Mouse (Mus musculus): ENCODE data around the gene Nek7. TPM values are rescaled to one million over a fixed set of nuclear protein-coding genes. Genes with fewer than 3 reads are reported as not detected.

Nek7 gene
- polyA plus RNA-seq, 1 experiment from 2014 or later = 13.1 TPM

DNA sequence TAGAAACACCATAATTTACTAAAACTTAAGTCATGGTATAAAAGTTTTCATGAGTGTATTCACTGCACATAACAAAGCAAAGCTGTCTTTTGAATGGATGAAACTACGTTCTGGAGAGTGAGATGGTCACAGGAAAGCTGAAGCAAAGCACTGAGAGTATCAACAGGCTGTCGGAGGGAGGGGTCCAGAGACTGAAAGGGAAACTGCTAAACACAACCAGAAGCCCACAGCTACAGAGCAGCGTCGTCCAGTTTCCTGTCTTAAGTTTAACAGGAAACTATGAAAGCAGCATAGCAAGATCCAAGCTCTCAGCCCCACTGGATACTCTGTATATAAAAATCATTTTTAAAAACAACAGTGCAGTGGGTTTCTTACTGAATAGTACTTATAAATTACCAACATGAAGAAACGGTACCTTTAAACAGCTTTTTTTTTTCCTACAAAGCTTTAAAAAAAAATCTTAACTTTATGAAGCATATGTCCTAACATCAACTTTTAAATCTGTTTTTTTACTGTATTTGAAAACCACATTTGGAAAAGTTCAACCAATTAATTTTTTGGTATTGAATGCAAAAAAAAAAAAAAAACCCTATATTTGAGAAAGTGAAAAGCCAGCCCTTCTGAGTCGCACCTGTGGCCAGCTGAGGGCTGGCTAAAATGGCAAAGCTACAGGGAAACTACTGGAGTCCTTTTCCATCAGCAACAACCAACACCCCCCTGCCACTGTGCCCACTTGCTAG, 102.4 kb downstream of the Nek7 start:
- Histone ChIP-seq H3K4me1 (replicated peaks) (no peaks in the 10 kb centered on the region), H3K27me3 (no peaks in the 10 kb centered on the region), H3K4me2 (no peak overlapping the region), H3K4me3 (no peak overlapping the region), H3K9me3 (no peaks in the 10 kb centered on the region), H3K36me3 (no peaks in the 10 kb centered on the region), H3K9ac (no peak overlapping the region), H3K27ac (no peak overlapping the region)
- no peak for ATAC-seq (ENCODE audit: low FRiP score)
- WGBS = 62% methylated on average over 6 of the region's 6 CpGs

DNA sequence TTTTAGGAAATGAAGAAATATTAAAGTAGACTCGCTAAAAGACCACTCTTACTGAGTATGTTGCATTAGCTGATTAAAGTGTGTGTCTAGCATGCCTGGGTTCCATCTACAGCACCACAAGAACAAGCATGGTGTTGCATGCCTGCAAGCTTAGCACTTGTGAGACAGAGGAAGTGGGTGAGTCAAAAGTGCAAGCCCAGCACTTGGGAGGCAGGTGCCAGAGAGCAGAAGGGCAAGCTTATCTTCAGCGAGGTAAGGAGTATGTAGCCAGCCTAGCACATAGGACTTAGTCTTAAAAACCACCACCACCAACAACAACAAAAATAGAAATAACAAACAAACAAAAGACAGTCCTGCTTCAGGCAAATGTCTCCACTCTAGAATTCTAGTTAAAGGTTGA, 103.0 kb downstream of the Nek7 start:
- 91% methylated on average over 2 of the region's 2 CpGs for WGBS
- Histone ChIP-seq H3K27ac (no peak overlapping the region), H3K36me3 (no peaks in the 10 kb centered on the region), H3K4me2 (no peak overlapping the region), H3K9ac (no peak overlapping the region), H3K9me3 (no peaks in the 10 kb centered on the region), H3K27me3 (no peaks in the 10 kb centered on the region), H3K4me3 (no peak overlapping the region), H3K4me1 (replicated peaks) (no peaks in the 10 kb centered on the region)
- ATAC-seq (ENCODE audit: low FRiP score) = no peak

DNA sequence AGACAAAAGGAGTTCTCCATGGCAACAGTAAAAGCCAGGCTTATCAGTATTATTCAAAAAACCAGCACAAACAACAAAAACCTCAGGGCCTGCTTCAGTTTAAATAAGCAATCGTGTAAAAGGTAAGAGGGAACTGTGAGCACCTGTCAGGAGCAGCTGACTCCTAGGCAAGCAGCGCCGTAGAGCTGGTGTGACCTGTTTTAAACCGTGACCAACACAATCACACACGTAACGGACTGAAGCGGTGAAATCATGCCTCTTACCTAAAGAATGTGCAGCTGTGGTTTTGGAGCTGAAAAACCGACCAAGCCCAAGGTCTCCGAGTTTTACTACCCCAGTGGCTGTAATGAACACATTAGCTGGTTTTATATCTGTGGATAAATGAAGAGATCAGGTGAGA, 104.6 kb downstream of the Nek7 start:
- no peak for ATAC-seq (ENCODE audit: low FRiP score)

DNA sequence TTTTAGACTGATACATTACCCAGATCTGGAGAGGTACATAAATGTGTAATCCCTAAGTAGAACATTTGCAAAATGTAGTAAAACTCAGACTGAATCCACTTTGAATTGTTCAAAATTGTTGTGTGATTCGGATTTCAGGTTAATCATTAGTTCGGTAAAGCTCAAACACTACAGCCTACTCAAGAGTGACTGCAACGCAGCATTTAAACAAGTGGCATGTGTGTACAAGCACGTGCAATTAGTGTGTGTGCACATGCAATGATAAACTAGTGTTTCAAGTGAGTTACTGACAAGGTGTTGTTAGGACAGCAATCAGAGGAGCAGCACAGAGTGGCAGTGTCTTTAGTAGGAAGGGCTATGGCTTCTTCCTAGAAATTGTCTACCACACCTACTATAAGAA, 106.0 kb downstream of the Nek7 start:
- no peaks in the 10 kb centered on the region for H3K27me3 ChIP-seq
- no peaks in the 10 kb centered on the region for H3K36me3 ChIP-seq
- WGBS = 73% methylated on average over 4 of the region's 4 CpGs
- H3K4me3 ChIP-seq = no peak overlapping the region
- no peak overlapping the region for H3K9ac ChIP-seq
- no peak overlapping the region for H3K4me2 ChIP-seq
- no peak overlapping the region for H3K27ac ChIP-seq
- no peaks in the 10 kb centered on the region for H3K9me3 ChIP-seq
- no peak for ATAC-seq (ENCODE audit: low FRiP score)
- peaks cover 3% of the 10 kb centered on the region; the same call in 1 of the 2 replicates for H3K4me1 ChIP-seq (replicated peaks)

More for the DNA sequence above, 104.6 kb downstream of the Nek7 start:
- Histone ChIP-seq H3K36me3 (no peaks in the 10 kb centered on the region), H3K4me1 (replicated peaks) (peaks cover 3% of the 10 kb centered on the region; the same call in 1 of the 2 replicates), H3K27ac (no peak overlapping the region), H3K9me3 (no peaks in the 10 kb centered on the region), H3K27me3 (no peaks in the 10 kb centered on the region), H3K4me3 (no peak overlapping the region), H3K9ac (no peak overlapping the region), H3K4me2 (no peak overlapping the region)
- 55% methylated on average over 9 of the region's 9 CpGs for WGBS

DNA sequence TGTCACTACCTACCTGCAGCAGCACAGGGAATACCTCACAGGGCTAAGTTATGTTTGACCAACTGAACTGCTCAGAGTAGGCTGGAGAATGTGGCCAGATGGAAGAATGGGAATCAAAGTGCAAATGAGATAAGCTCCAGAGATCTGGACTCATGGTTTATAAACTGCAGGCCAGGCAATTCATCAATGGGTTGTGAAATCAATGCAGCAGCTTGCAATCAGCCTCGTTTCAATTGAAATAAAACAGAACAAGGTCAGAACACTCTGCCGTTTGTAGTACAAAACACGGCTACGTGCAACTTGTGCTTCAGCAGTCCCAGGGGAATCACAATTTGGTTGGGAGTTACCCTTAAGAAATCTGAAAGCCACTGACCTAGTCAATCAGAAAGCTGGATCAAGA, 109.4 kb downstream of the Nek7 start:
- H3K4me1 ChIP-seq (replicated peaks) = peaks cover 17% of the 10 kb centered on the region
- no peak overlapping the region for H3K4me3 ChIP-seq
- H3K27me3 ChIP-seq = no peaks in the 10 kb centered on the region
- H3K9me3 ChIP-seq = no peaks in the 10 kb centered on the region
- WGBS = 55% methylated on average over 4 of the region's 4 CpGs
- no peak overlapping the region for H3K9ac ChIP-seq
- H3K4me2 ChIP-seq = no peak overlapping the region
- H3K27ac ChIP-seq = no peak overlapping the region
- ATAC-seq (ENCODE audit: low FRiP score) = no peak
- no peaks in the 10 kb centered on the region for H3K36me3 ChIP-seq

DNA sequence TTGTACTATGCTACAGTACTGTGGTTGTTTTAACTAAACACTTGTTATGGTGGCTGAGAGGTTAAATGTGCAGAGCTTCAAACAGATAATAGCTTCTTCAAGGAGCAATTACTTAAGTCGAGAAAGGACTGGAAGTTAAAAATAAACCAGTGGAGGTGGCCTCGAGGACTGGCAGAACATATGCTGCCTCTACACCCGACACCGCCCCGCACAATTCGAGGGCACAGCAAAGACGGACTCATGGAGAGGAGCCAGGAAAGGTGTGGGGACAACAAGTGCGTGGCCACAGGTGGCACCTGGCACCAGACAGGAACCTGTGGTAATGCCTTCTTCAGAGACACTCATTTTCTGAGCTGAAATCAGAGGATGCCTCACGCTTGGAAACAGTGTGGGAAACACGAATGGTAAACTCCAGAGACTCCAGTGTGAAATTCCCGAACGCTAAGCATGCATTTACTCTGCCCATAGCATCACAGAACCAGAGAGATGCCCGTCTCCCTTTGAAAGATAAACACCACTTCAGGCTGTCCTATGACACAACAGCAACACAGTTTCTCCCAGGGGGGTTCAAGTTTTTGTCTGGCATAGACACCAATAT, 112.4 kb downstream of the Nek7 start:
- H3K27me3 ChIP-seq = no peaks in the 10 kb centered on the region; the same call in 1 of the 2 replicates
- no peaks in the 10 kb centered on the region for H3K9me3 ChIP-seq
- 75% methylated on average over 13 of the region's 13 CpGs for WGBS
- H3K9ac ChIP-seq = no peak overlapping the region
- H3K4me1 ChIP-seq (replicated peaks) = peaks cover 28% of the 10 kb centered on the region
- no peaks in the 10 kb centered on the region for H3K36me3 ChIP-seq
- H3K4me2 ChIP-seq = no peak overlapping the region
- H3K27ac ChIP-seq = no peak overlapping the region
- ATAC-seq (ENCODE audit: low FRiP score) = no peak
- H3K4me3 ChIP-seq = no peak overlapping the region

DNA sequence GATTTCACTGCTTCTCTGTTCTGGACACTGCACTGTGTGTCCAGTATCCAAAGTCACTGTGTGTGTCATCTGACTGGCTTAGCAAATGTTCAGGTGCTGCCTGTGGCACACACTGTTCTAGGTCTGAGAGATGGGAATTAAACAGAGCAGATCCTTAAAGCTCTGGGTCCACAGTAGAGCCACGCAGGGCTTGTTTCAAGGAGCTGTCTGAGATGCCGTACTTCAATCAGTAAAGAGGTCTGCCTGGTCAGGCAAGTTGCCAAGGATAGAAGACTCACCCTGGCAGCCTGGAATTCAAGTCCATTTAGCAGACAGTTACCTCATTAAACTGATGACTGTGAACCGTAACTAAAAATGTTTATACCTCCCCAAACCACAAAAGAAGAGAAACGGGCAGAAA, 112.9 kb downstream of the Nek7 start:
- H3K9me3 ChIP-seq = no peaks in the 10 kb centered on the region
- H3K4me2 ChIP-seq = no peak overlapping the region
- no peak overlapping the region for H3K9ac ChIP-seq
- H3K27ac ChIP-seq = no peak overlapping the region
- peaks cover 28% of the 10 kb centered on the region for H3K4me1 ChIP-seq (replicated peaks)
- ATAC-seq (ENCODE audit: low FRiP score) = no peak
- H3K36me3 ChIP-seq = no peaks in the 10 kb centered on the region
- no peaks in the 10 kb centered on the region; the same call in 1 of the 2 replicates for H3K27me3 ChIP-seq
- H3K4me3 ChIP-seq = no peak overlapping the region
- 34% methylated on average over 4 of the region's 4 CpGs for WGBS

DNA sequence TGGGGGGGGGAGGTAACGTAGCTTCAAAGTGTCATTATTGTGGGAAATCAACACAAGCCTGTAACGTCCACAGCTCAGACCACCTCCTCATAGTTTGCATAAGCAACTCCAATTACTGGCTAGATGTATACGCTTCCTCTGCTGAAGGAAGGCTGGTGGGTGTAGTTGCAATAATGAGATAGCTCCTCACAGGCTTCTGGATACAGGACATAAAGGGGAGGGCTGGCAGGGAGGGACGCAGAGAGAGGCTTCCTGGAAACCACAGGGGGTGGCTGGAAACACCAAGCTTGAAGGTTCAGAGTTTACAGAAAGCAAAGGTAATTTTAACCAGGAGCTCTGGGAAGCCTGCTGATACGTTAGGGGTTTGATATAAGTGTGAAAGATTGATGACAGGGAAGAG, 115.7 kb downstream of the Nek7 start:
- no peaks in the 10 kb centered on the region for H3K9me3 ChIP-seq
- H3K27ac ChIP-seq = no peak overlapping the region
- H3K4me3 ChIP-seq = no peak overlapping the region
- H3K4me2 ChIP-seq = no peak overlapping the region
- H3K36me3 ChIP-seq = no peaks in the 10 kb centered on the region
- H3K27me3 ChIP-seq = no peaks in the 10 kb centered on the region; the same call in 1 of the 2 replicates
- H3K9ac ChIP-seq = no peak overlapping the region
- no peak for ATAC-seq (ENCODE audit: low FRiP score)
- WGBS = 38% methylated on average over 5 of the region's 5 CpGs
- H3K4me1 ChIP-seq (replicated peaks) = peaks cover 38% of the 10 kb centered on the region

DNA sequence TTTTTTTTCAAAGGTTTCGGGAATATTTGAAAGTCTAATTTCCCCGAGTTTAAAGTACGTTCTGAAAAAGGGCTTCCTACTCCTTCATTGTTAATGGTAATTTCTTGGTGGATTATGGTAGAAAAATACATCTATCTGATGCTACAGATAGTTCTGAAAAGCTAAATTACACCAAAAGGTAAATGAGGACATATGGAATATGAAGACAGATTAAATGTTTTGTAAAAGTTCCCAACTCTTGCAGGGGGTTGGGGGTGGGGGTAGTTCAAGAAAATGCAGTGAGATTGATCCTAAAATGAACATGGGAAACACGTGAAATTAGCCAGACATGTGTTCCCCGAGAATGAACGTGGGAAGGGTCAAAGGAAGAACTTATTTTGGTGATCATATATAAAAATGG, 119.2 kb downstream of the Nek7 start:
- H3K4me1 ChIP-seq (replicated peaks) = peaks cover 42% of the 10 kb centered on the region
- WGBS = 22% methylated on average over 6 of the region's 6 CpGs
- H3K27ac ChIP-seq = 0 out of 2 replicates have a peak overlapping the region, but pooled peaks have one; percentile 14
- H3K4me2 ChIP-seq = no peak overlapping the region; the same call in 1 of the 2 replicates
- H3K36me3 ChIP-seq = no peaks in the 10 kb centered on the region
- no peak for ATAC-seq (ENCODE audit: low FRiP score)
- no peak overlapping the region for H3K4me3 ChIP-seq
- no peaks in the 10 kb centered on the region; the same call in 1 of the 2 replicates for H3K27me3 ChIP-seq
- H3K9me3 ChIP-seq = no peaks in the 10 kb centered on the region
- H3K9ac ChIP-seq = no peak overlapping the region

DNA sequence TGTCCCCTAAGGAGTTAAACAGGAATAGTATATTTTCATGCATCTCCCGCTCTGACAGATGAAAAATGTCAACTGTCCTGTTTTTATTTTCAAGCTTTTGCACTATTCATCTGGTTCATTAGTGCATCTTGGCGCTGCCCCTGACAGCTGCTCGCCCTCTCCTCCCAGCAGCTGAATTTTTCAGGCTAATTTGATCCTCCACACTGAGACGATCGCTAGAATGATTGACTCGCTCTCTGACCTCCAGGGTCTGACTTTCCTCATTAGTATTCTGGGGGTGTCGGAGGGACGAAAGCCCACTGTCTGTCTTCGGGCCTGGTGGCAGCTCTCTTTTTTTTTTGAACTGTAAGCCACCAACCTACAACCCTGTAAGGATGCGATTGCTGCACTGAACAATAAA, 119.8 kb downstream of the Nek7 start:
- Histone ChIP-seq H3K4me1 (replicated peaks) (peaks cover 42% of the 10 kb centered on the region), H3K27me3 (no peaks in the 10 kb centered on the region; the same call in 1 of the 2 replicates), H3K27ac (peak overlapping the region; percentile 89), H3K9me3 (no peaks in the 10 kb centered on the region), H3K9ac (no peak overlapping the region), H3K36me3 (no peaks in the 10 kb centered on the region), H3K4me2 (peak overlapping the region; percentile 47), H3K4me3 (no peak overlapping the region)
- peak; percentile 71 for ATAC-seq (ENCODE audit: low FRiP score)
- WGBS = 7% methylated on average over 10 of the region's 10 CpGs

DNA sequence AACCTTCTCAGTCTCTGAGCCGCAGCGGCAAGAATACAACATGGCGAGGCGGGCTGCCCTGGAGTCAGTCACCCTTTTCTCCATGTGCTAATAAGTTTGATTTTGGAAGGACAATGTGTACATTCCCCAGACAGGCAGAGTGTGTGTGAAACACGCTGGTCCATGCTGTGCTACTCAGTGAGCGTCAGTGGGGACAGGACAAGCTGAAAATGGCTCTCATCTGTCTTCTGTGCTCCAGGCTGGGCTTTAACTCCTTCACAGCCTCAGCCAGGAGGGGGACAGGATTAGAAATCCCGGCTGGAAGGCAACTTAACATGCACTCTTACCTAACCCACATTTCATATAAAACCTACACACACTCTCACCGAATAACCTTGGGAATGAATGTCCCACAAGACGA, 120.5 kb downstream of the Nek7 start:
- H3K4me1 ChIP-seq (replicated peaks) = peaks cover 37% of the 10 kb centered on the region
- 9% methylated on average over 9 of the region's 9 CpGs for WGBS

DNA sequence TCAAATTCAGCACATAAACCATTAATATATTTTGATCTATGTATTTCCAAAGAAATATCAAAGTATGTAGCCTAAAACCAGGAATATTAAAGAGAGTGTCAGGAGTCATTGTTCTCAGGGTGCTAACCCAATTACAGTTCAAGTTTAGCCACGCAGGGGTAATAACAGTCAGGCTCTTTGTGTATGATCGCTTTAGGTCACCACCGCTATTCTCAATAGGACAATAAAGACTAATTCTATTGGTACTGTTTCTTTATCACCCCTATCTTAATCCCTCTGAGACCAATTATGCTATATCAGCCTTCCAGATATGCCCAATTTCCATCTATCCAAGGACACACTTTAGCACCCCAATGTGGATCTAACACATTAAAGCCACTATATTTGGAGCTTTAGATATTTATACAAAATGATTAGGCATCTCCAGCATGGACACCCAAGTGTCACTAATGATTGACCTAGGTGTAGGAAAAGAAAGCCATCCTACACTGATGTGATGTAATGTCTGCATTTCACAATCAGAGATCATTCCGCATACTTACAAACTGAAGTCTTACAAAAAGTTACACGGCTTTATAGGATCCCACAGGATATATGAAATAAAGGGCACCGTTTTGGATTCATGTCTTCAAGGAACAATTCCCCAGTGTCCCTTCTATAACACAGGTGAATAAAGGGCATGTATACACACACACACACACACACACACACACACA, 128.4 kb downstream of the Nek7 start:
- Histone ChIP-seq H3K4me1 (replicated peaks) (peaks cover 1% of the 10 kb centered on the region), H3K27ac (no peak overlapping the region), H3K9me3 (no peaks in the 10 kb centered on the region), H3K4me2 (no peak overlapping the region), H3K36me3 (no peaks in the 10 kb centered on the region), H3K27me3 (no peaks in the 10 kb centered on the region), H3K9ac (no peak overlapping the region), H3K4me3 (no peak overlapping the region)
- WGBS = 75% methylated on average over 6 of the region's 6 CpGs
- no peak for ATAC-seq (ENCODE audit: low FRiP score)

More for the DNA sequence above, 120.5 kb downstream of the Nek7 start:
- no peaks in the 10 kb centered on the region for H3K36me3 ChIP-seq
- H3K9me3 ChIP-seq = no peaks in the 10 kb centered on the region
- H3K27me3 ChIP-seq = no peaks in the 10 kb centered on the region
- H3K4me3 ChIP-seq = peak overlapping the region; percentile 26
- H3K9ac ChIP-seq = peak overlapping the region; percentile 53; the same call in 1 of the 2 replicates
- peak overlapping the region; percentile 89 for H3K27ac ChIP-seq
- H3K4me2 ChIP-seq = peak overlapping the region; percentile 47
- ATAC-seq (ENCODE audit: low FRiP score) = peak; percentile 67
